Mouse (Mus musculus): ENCODE data around the gene Hnrnpl.

Hnrnpl gene

GRCm38 (mm10) chr7:28808221-28808941 is at the start of gene Hnrnpl:
Hnrnpl (plus strand) TSS chr7:28808541.
- DNase-seq (ENCODE audit: low read depth): peak; percentile 78

GRCm38 (mm10) chr7:28758623-28759022 is 49.7 kb upstream of the Hnrnpl start:
- no peak for DNase-seq (ENCODE audit: low read depth)

- DNase-seq (ENCODE audit: low read depth): no peak
Measured at GRCm38 (mm10) chr7:28761907-28762306, 46.4 kb upstream of the Hnrnpl start.

- DNase-seq (ENCODE audit: low read depth): peak; percentile 58
Measured at GRCm38 (mm10) chr7:28765211-28765610, 43.1 kb upstream of the Hnrnpl start.

- DNase-seq (ENCODE audit: low read depth): peak; percentile 99
Measured at GRCm38 (mm10) chr7:28766173-28766879, 42.0 kb upstream of the Hnrnpl start, which contains the start of gene Sirt2. Sirt2 (plus strand) TSS chr7:28766735.

GRCm38 (mm10) chr7:28766910-28767309 is 41.4 kb upstream of the Hnrnpl start:
- no peak for DNase-seq (ENCODE audit: low read depth)

- no peak for DNase-seq (ENCODE audit: low read depth)
Measured at GRCm38 (mm10) chr7:28767462-28767965, 40.8 kb upstream of the Hnrnpl start, which contains the start of gene Nfkbib. Nfkbib (minus strand) TSS chr7:28767512.

- no peak for DNase-seq (ENCODE audit: low read depth)
Measured at GRCm38 (mm10) chr7:28769414-28769958, 38.9 kb upstream of the Hnrnpl start.

- DNase-seq (ENCODE audit: low read depth): no peak
Measured at GRCm38 (mm10) chr7:28770309-28770708, 38.0 kb upstream of the Hnrnpl start.

GRCm38 (mm10) chr7:28771867-28772266 is 36.5 kb upstream of the Hnrnpl start:
- DNase-seq (ENCODE audit: low read depth): no peak

GRCm38 (mm10) chr7:28773163-28773562 is 35.2 kb upstream of the Hnrnpl start:
- DNase-seq (ENCODE audit: low read depth): peak; percentile 39

- DNase-seq (ENCODE audit: low read depth): no peak
Measured at GRCm38 (mm10) chr7:28774164-28774563, 34.2 kb upstream of the Hnrnpl start.

GRCm38 (mm10) chr7:28775129-28775528 is 33.2 kb upstream of the Hnrnpl start:
- no peak for DNase-seq (ENCODE audit: low read depth)

- no peak for DNase-seq (ENCODE audit: low read depth)
Measured at GRCm38 (mm10) chr7:28778825-28779224, 29.5 kb upstream of the Hnrnpl start.

GRCm38 (mm10) chr7:28780067-28780658 is 28.2 kb upstream of the Hnrnpl start:
- DNase-seq (ENCODE audit: low read depth): peak; percentile 87

GRCm38 (mm10) chr7:28780857-28781256 is 27.5 kb upstream of the Hnrnpl start:
- peak; percentile 45 for DNase-seq (ENCODE audit: low read depth)

- no peak for DNase-seq (ENCODE audit: low read depth)
Measured at GRCm38 (mm10) chr7:28781261-28781663, 27.1 kb upstream of the Hnrnpl start.

GRCm38 (mm10) chr7:28785161-28785560 is 23.2 kb upstream of the Hnrnpl start:
- DNase-seq (ENCODE audit: low read depth): no peak

- DNase-seq (ENCODE audit: low read depth): no peak
Measured at GRCm38 (mm10) chr7:28787884-28788283, 20.5 kb upstream of the Hnrnpl start.

GRCm38 (mm10) chr7:28788307-28789195 is 19.8 kb upstream of the Hnrnpl start, which contains the start of gene Rinl:
Rinl (plus strand) TSS chr7:28788969.
- no peak for DNase-seq (ENCODE audit: low read depth)

- DNase-seq (ENCODE audit: low read depth): no peak
Measured at GRCm38 (mm10) chr7:28789235-28789634, 19.1 kb upstream of the Hnrnpl start.

Data from 416B (cell line).